Comparison of ENCODE assay signal across 13 mouse cellular contexts in genomic region chr10:80299824-80300223, GRCm38 (mm10). TPM values are rescaled to one million over a fixed set of nuclear protein-coding genes. Genes with fewer than 3 reads are reported as not detected.
DNase-seq lines count a peak whose midpoint lies in the region; ATAC-seq and TF ChIP-seq lines count a peak whose summit lies in the region.
"Had no signal": no experiment of that assay in that cellular context is flagged by ENCODE, and none has a peak within 500 bp of the region (broad histone marks: within the 10 kb centered on the region; RNA-seq: fewer than 3 reads in every experiment).

No protein-coding gene starts in this region.

- H3K4me2 ChIP-seq in forebrain, embryonic 14.5 days (ENCODE audit: low read length), result peak overlapping the region; percentile 75
- peak overlapping the region; percentile 63; the same call in 1 of the 2 replicates for H3K4me2 ChIP-seq in limb, embryonic 11.5 days (ENCODE audit: low read depth, severe bottlenecking)
- peak overlapping the region; percentile 76 for H3K4me2 ChIP-seq in neural tube, embryonic 14.5 days (ENCODE audit: low read depth, low read length)

- peak overlapping the region; percentile 94 for H3K27ac ChIP-seq in left cerebral cortex, adult 2 months
- peak overlapping the region; percentile 98 for H3K27ac ChIP-seq in forebrain, embryonic 14.5 days (ENCODE audit: low read depth, low read length)
- H3K27ac ChIP-seq in limb, embryonic 11.5 days (replicated peaks; ENCODE audit: low read depth, low read length), result no peak overlapping the region
- peak overlapping the region; percentile 99 for H3K27ac ChIP-seq in neural tube, embryonic 14.5 days (ENCODE audit: low read depth, low read length)

- H3K27me3 ChIP-seq in forebrain, embryonic 14.5 days (replicated peaks; ENCODE audit: control insufficient read depth, insufficient read depth, low read length), result no peaks in the 10 kb centered on the region
- H3K27me3 ChIP-seq in limb, embryonic 11.5 days (ENCODE audit: control insufficient read depth, insufficient read depth, low read length), result peaks cover 54% of the 10 kb centered on the region
- no peaks in the 10 kb centered on the region for H3K27me3 ChIP-seq in neural tube, embryonic 14.5 days (ENCODE audit: control insufficient read depth, insufficient read depth, low read length)

- no peak for DNase-seq in left cerebral cortex, adult 2 months (ENCODE audit: extremely low spot score in 1 of 2, low spot score in 2 of 2)
- DNase-seq in left cerebral cortex, adult 9 months (ENCODE audit: low spot score in 2 of 2), result no peak
- no peak for DNase-seq in forebrain, embryonic 14.5 days (ENCODE audit: low spot score)
- DNase-seq in limb, embryonic 11.5 days (ENCODE audit: low spot score), result no peak
- DNase-seq in urinary bladder, postnatal 14 days (ENCODE audit: low spot score), result no peak
- no peak for DNase-seq in frontal cortex, postnatal 10 days (ENCODE audit: low spot score in 2 of 2)
- no peak for DNase-seq in kidney, adult 11 months
- DNase-seq: adrenal gland, postnatal 36 days; kidney, postnatal 36 days; lung, adult 2 months; thymus, postnatal 4 days had no signal

- peaks cover 37% of the 10 kb centered on the region for H3K36me3 ChIP-seq in forebrain, embryonic 14.5 days (ENCODE audit: control insufficient read depth, insufficient read depth, low read length)
- no peaks in the 10 kb centered on the region for H3K36me3 ChIP-seq in limb, embryonic 11.5 days (ENCODE audit: control insufficient read depth, insufficient read depth, low read length)
- peaks cover 16% of the 10 kb centered on the region for H3K36me3 ChIP-seq in neural tube, embryonic 14.5 days (ENCODE audit: control insufficient read depth, insufficient read depth, low read length)

- peak overlapping the region; percentile 78 for H3K4me3 ChIP-seq in left cerebral cortex, adult 2 months
- H3K4me3 ChIP-seq in forebrain, embryonic 14.5 days (ENCODE audit: low read depth, low read length), result peak overlapping the region; percentile 74
- peak overlapping the region; percentile 40; the same call in 1 of the 2 replicates for H3K4me3 ChIP-seq in limb, embryonic 11.5 days (ENCODE audit: low read depth, low read length)
- peak overlapping the region; percentile 70 for H3K4me3 ChIP-seq in neural tube, embryonic 14.5 days (ENCODE audit: low read depth, low read length)

- H3K9me3 ChIP-seq in forebrain, embryonic 14.5 days (replicated peaks; ENCODE audit: control insufficient read depth, low read length), result no peaks in the 10 kb centered on the region
- no peaks in the 10 kb centered on the region for H3K9me3 ChIP-seq in limb, embryonic 11.5 days (ENCODE audit: control insufficient read depth, low read length)
- no peaks in the 10 kb centered on the region for H3K9me3 ChIP-seq in neural tube, embryonic 14.5 days (ENCODE audit: control insufficient read depth, low read length)

- peak overlapping the region; percentile 99 for H3K9ac ChIP-seq in forebrain, embryonic 14.5 days (ENCODE audit: low read length)
- H3K9ac ChIP-seq in limb, embryonic 11.5 days (ENCODE audit: low read length), result no peak overlapping the region
- H3K9ac ChIP-seq in neural tube, embryonic 14.5 days (replicated peaks; ENCODE audit: low read depth, low read length), result peak overlapping the region; percentile 99

- H3K4me1 ChIP-seq in forebrain, embryonic 14.5 days (ENCODE audit: control insufficient read depth, insufficient read depth, low read length), result peaks cover 44% of the 10 kb centered on the region
- peaks cover 21% of the 10 kb centered on the region for H3K4me1 ChIP-seq in limb, embryonic 11.5 days (ENCODE audit: control insufficient read depth, insufficient read depth, low read length)
- peaks cover 50% of the 10 kb centered on the region for H3K4me1 ChIP-seq in neural tube, embryonic 14.5 days (ENCODE audit: control insufficient read depth, insufficient read depth, low read length)

- TF ChIP-seq CTCF in left cerebral cortex, adult 2 months (IDR thresholded peaks at IDR 0.05), result no peak

- ATAC-seq in forebrain, embryonic 14.5 days, result no peak
- ATAC-seq in limb, embryonic 11.5 days (ENCODE audit: insufficient number of reproducible peaks, low FRiP score, low TSS enrichment, low read depth), result no peak
- no peak for ATAC-seq in neural tube, embryonic 14.5 days (ENCODE audit: low read depth)
- ATAC-seq: inflammation-experienced regulatory T-cells, adult 6 months had no signal

- intact Hi-C loops in left cerebral cortex, adult 2 months (cut with DNase I), result no loop called here

- 41% methylated on average over 10 of the region's 10 CpGs for WGBS in forebrain, embryonic 14.5 days
- 49% methylated on average over 10 of the region's 10 CpGs for WGBS in limb, embryonic 11.5 days
- 27% methylated on average over 10 of the region's 10 CpGs for WGBS in neural tube, embryonic 14.5 days

RNA-seq across cellular contexts. Expression of gene Apc2, which starts 4.0 kb away (rescaled TPM):
- 100 to 1,000 TPM; 111 to 113 TPM for total RNA-seq in left cerebral cortex, adult 2 months (2021)
- polyA plus RNA-seq in forebrain, embryonic 14.5 days (2014; fragmentation: Nextera tagmentation; extraction: Ambion mirVana), result 154 and 213 TPM in 2 replicates
- 4.5 and 5.0 TPM in 2 replicates for polyA plus RNA-seq in limb, embryonic 11.5 days (2014; fragmentation: Nextera tagmentation; extraction: Ambion mirVana)
- polyA plus RNA-seq in neural tube, embryonic 14.5 days (2014; fragmentation: Nextera tagmentation; extraction: Ambion mirVana), result 169 and 231 TPM in 2 replicates

RNA-seq across cellular contexts. Expression of gene Rps15, which starts 7.6 kb away (rescaled TPM):
- total RNA-seq in left cerebral cortex, adult 2 months (2021), result 100 to 1,000 TPM; 816 to 913 TPM
- 694 and 922 TPM in 2 replicates for polyA plus RNA-seq in forebrain, embryonic 14.5 days (2014; fragmentation: Nextera tagmentation; extraction: Ambion mirVana)
- polyA plus RNA-seq in limb, embryonic 11.5 days (2014; fragmentation: Nextera tagmentation; extraction: Ambion mirVana), result 1,071 TPM in 2 replicates
- 537 and 599 TPM in 2 replicates for polyA plus RNA-seq in neural tube, embryonic 14.5 days (2014; fragmentation: Nextera tagmentation; extraction: Ambion mirVana)

RNA-seq across cellular contexts. Expression of gene 2310011J03Rik, which starts 20.5 kb away (rescaled TPM):
- total RNA-seq in left cerebral cortex, adult 2 months (2021), result 10 to 100 TPM; 26.3 to 26.9 TPM
- polyA plus RNA-seq in forebrain, embryonic 14.5 days (2014; fragmentation: Nextera tagmentation; extraction: Ambion mirVana), result 39.2 and 40.8 TPM in 2 replicates
- 38.1 and 45.0 TPM in 2 replicates for polyA plus RNA-seq in limb, embryonic 11.5 days (2014; fragmentation: Nextera tagmentation; extraction: Ambion mirVana)
- 21.3 and 23.8 TPM in 2 replicates for polyA plus RNA-seq in neural tube, embryonic 14.5 days (2014; fragmentation: Nextera tagmentation; extraction: Ambion mirVana)

RNA-seq across cellular contexts. Expression of gene Pcsk4, which starts 29.5 kb away (rescaled TPM):
- total RNA-seq in left cerebral cortex, adult 2 months (2021), result 1 to 10 TPM; 4.0 to 5.4 TPM
- 1.6 and 2.4 TPM in 2 replicates for polyA plus RNA-seq in forebrain, embryonic 14.5 days (2014; fragmentation: Nextera tagmentation; extraction: Ambion mirVana)
- 4.4 and 5.3 TPM in 2 replicates for polyA plus RNA-seq in limb, embryonic 11.5 days (2014; fragmentation: Nextera tagmentation; extraction: Ambion mirVana)
- 4.9 and 5.1 TPM in 2 replicates for polyA plus RNA-seq in neural tube, embryonic 14.5 days (2014; fragmentation: Nextera tagmentation; extraction: Ambion mirVana)

RNA-seq across cellular contexts. Expression of gene Reep6, which starts 29.9 kb away (rescaled TPM):
- total RNA-seq in left cerebral cortex, adult 2 months (2021), result 10 to 100 TPM; 13.5 to 13.6 TPM
- 2.3 and 2.7 TPM in 2 replicates for polyA plus RNA-seq in forebrain, embryonic 14.5 days (2014; fragmentation: Nextera tagmentation; extraction: Ambion mirVana)
- polyA plus RNA-seq in limb, embryonic 11.5 days (2014; fragmentation: Nextera tagmentation; extraction: Ambion mirVana), result 5.2 and 7.2 TPM in 2 replicates
- polyA plus RNA-seq in neural tube, embryonic 14.5 days (2014; fragmentation: Nextera tagmentation; extraction: Ambion mirVana), result 3.9 and 5.4 TPM in 2 replicates
- polyA plus RNA-seq: inflammation-experienced regulatory T-cells, adult 6 months had no signal

Comparison
In these comparisons a context has a peak if more than half of its experiments do, and no peak if none do; other contexts are left out.
1. RNA of gene Apc2, which starts 4.0 kb away (polyA plus RNA-seq): 169 to 231 TPM in neural tube, embryonic 14.5 days and 154 to 213 TPM in forebrain, embryonic 14.5 days; 4.5 to 5.0 TPM in limb, embryonic 11.5 days; every median in the first group is over 10 times any median in the second.
2. Peak in every context shown above with its lines, with median percentiles within 50 percentile points of each other: H3K4me3 ChIP-seq and H3K4me2 ChIP-seq.